Mouse (Mus musculus) thymus, adult 2 months (tissue): Measurements from ENCODE around the gene Cyb561d2.

Experiments used
- CTCF ChIP-seq: fragments of 200-500 bp; IDR thresholded peaks from 2 replicates; pipeline ENCODE4 v1.5.1; 2012; ENCODE audit warnings: mild to moderate bottlenecking, control low read depth, low read length, moderate library complexity, borderline replicate concordance; ENCODE audit not compliant: control insufficient read depth, poor library complexity, insufficient read depth; ENCODE audit errors: extremely low read depth
- POLR2A ChIP-seq: fragments of 200-500 bp; IDR thresholded peaks from 2 replicates; pipeline ENCODE4 v1.6.1; 2012; ENCODE audit warnings: mild to moderate bottlenecking, low read length, control low read depth, moderate library complexity; ENCODE audit not compliant: control insufficient read depth, poor library complexity, insufficient read depth; ENCODE audit errors: extremely low read depth

GRCm38 (mm10) chr9:107545199-107545598, 3.2 kb upstream of the Cyb561d2 start:
- TF ChIP-seq POLR2A (no peak), CTCF (no peak)
